ENCODE assay signal across 12 mouse cellular contexts in the genomic region with DNA sequence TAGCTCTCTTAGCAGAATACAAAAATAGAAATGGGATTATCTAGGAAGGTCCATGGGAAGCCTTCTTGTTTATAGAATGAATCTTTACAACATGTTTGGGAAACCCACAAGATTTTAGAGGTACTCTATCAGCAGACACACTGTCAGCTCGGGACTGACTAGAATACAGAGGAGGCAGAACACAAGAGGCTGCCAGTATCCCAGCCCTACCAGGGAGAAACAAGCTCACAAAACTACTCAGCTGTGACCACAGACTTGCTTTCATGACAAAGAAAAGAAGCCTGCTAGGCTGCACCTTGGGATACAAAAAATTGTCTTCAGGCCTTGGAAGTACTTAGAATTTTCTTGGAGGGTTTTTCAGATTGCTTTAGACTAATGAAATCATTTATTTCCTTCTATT.
"Had no signal": no experiment of that assay in that cellular context is flagged by ENCODE, and none has a peak within 500 bp of the region (broad histone marks: within the 10 kb centered on the region; RNA-seq: fewer than 3 reads in every experiment).

No protein-coding gene starts in this region.

- ATAC-seq: intestine, embryonic 15.5 days had no signal

- H3K9me3 ChIP-seq: intestine, embryonic 15.5 days; limb, embryonic 13.5 days; neural tube, embryonic 12.5 days; stomach, embryonic 15.5 days had no signal

- H3K36me3 ChIP-seq: intestine, embryonic 15.5 days; limb, embryonic 13.5 days; neural tube, embryonic 12.5 days; stomach, embryonic 15.5 days had no signal

- H3K4me2 ChIP-seq: intestine, embryonic 15.5 days; limb, embryonic 13.5 days; neural tube, embryonic 12.5 days; stomach, embryonic 15.5 days had no signal

- H3K9ac ChIP-seq: intestine, embryonic 15.5 days; limb, embryonic 13.5 days; liver, embryonic 14.5 days; neural tube, embryonic 12.5 days; stomach, embryonic 15.5 days had no signal

- H3K27me3 ChIP-seq: intestine, embryonic 15.5 days; limb, embryonic 13.5 days; neural tube, embryonic 12.5 days; stomach, embryonic 15.5 days had no signal

- H3K4me3 ChIP-seq: intestine, embryonic 15.5 days; layer of hippocampus, adult 2 months; limb, embryonic 13.5 days; myocyte; neural tube, embryonic 12.5 days; stomach, embryonic 15.5 days had no signal

- DNase-seq: kidney, adult 18-20 months; lung, adult 18-20 months; right cerebral cortex, postnatal 14 days; thymus, adult 2 months; thymus, postnatal 25 days had no signal

- H3K4me1 ChIP-seq: neural tube, embryonic 12.5 days; stomach, embryonic 15.5 days had no signal

- H3K27ac ChIP-seq: intestine, embryonic 15.5 days; layer of hippocampus, adult 2 months; limb, embryonic 13.5 days; liver, embryonic 14.5 days; neural tube, embryonic 12.5 days; stomach, embryonic 15.5 days had no signal
